Mouse (Mus musculus) kidney, postnatal 36 days (tissue): ENCODE results near the gene Gm3259.
"Not testable (repeated sequence)": the region's sequence is repeated elsewhere in the genome, so short reads cannot be mapped to it uniquely, and the experiment has no call there.

Source experiments
- DNase-seq, 2 experiments: peaks; one replicate each; pipeline ENCODE4 v3.0.0; 2021 to 2022; ENCODE audit warnings: mixed read lengths in 2 of 2

The Gm3259 gene

DNA sequence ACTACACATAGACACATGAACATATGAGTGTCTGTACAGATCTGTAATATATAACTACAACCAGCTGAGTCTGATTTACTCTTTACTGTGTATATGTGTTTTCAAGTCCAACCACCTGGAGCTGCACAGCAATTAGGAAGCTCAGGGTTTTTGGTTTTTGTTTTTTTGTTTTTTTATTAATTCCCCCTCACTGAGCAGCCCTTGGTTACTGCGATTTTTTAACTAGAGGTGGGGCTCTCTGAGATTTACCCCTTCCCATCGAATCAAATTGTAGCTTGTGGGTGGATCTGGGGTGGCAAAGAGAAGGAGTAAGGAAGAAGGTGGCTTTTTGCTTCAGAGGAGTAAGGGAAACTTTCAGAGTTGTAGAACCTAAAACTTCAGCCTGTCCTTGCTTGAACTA is at the start of gene Gm3259:
Gm3259 (plus strand) TSS at position 301 of the 400 bp plus-strand sequence.
- not testable (repeated sequence) for DNase-seq

DNA sequence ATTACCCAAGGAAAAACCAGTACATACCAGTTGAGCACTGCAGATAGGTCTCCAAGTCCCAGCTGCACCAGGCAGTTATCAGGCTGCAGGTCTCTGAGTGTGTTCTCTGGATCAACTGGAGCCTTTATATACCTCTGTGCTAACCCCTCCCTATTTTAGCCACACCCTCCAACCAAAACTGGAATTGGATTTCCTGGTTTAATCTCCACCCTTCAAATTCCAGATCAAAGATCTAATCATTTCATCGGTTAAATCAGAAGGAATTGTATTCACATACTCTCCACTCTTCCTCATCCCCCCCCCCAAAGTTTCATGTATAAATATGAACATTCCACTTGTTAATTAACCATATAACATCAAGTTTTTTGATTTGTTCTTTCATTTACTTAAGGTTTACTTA is 33.0 kb upstream of the Gm3259 start, which contains the start of gene Gm10424:
Gm10424 (minus strand) TSS at position 101 of the 400 bp plus-strand sequence.
- DNase-seq = not testable (repeated sequence)
